Mouse (Mus musculus): ENCODE data around the gene Fam160b1.

The Fam160b1 gene

DNA sequence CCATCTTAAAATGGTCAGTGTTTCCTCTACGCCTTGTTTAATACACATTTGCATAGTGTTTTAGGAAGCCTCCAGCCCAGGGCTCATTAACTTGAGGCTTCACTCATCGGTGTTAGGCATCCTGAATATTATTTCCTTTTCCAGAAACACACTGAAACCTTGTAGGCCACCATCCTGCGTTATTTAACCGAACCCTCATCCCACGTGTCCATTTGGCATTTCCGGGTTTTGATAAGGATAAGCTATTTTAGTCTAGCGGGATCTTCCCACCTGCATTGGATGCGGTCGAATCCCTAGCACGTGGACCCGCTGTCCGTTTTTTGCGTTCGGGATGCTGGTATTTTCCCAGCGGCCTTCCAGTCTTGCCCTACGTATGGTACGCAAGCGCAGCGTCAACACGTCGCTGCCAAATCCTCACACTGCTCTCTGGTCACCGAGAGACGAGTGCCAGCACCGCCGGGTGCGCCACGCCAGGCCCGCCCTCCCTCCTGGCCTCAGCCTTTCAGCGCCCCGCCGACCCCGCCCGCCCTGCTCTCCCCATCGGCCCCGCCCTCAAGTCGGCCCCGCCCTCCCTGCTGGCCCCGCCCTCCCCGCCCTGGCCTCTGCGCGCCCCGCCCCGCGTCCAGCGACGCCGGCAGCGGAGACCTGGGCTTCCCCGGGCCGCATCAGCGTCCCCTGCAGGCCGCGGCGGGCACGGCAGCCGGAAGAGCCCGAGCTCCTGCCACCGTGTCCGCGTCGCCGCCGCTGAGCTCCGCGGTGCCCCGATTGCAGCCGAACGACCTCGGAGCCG lies at the start of gene Fam160b1:
Gene Fam160b1, plus strand, starts transcription at position 340 of the 790 bp plus-strand sequence.
- peak; percentile 83 to 86 for DNase-seq (ENCODE audit: low spot score in 2 of 2)

DNA sequence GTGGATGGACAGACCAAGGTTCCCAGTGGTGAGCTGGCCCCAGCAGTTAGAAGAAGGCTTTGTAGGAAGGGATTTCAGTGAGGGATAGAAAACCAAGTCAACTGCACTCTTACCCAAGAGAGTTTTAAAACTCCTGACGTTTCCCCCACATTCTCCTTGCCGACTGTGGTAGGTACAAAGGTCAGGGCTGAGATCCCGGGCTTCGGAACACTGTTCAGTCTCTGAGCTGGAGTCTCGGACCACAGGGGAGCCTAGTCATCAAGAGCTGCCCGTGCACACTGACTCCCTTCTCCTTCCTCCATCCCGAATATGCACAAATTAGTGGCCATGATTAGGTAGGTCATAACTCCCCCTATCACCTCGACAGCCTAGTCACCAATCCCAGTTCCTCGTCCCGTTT lies 47.3 kb upstream of the Fam160b1 start:
- DNase-seq (ENCODE audit: low spot score in 2 of 2) = no peak

DNA sequence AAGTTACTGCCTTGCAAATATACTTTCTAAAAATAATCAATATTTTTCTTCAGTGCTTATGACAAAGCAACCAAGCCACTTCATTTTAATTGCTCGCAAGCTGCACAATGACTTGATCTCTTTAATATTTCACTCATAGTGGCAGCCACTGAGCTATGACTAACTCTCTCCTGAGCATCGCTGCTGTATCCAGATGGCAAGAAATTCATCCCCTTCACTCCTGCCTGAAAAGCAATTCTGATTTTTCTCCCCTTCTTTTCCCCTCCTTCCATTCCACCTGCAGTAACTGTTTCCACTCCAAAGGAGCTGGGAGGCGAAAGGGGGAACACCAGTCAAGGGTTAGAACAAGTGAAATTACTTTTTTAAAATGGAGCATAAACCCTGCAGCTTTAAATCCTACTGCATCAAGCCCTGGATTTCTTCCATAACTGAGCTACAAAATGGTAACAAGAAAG lies 46.6 kb upstream of the Fam160b1 start:
- DNase-seq (ENCODE audit: low spot score in 2 of 2) = no peak

DNA sequence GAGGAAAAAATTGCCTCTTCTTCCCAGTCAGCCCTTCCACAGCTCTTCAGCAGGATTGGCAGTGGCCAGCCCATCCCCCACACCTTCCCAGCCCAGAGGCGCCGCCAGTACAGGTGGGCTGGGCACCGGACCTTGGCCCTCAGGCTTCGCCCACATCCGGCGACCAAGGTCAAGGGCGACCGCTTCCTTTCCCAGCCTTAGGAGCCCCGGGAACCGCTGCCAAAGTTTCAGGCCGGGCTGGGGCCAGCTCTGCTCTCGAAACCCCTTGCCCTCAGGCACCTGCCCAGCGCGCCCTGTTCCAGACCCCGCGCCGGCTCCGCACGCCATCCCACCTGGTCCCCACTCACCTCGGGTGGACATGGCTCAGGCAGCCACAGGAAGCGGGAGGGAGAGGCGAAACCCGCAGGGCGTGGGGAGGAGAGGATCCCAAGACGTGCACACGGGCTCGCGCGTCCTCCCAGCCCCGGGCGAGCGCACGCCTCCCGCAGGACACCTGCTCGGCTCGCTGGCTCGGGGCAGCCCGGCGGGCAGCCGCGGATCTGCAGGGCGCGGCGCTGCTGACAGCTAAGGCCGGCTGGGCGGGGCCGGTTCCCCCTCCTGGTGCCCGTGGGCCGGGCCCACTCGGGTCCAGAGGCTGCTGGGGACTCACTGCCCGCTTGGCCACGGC lies 46.0 kb upstream of the Fam160b1 start, which contains the start of gene Ablim1:
Gene Ablim1, minus strand, starts transcription at position 574 of the 667 bp plus-strand sequence.
- DNase-seq (ENCODE audit: low spot score in 2 of 2) = peak in 1 of 2 experiments; percentile 37

DNA sequence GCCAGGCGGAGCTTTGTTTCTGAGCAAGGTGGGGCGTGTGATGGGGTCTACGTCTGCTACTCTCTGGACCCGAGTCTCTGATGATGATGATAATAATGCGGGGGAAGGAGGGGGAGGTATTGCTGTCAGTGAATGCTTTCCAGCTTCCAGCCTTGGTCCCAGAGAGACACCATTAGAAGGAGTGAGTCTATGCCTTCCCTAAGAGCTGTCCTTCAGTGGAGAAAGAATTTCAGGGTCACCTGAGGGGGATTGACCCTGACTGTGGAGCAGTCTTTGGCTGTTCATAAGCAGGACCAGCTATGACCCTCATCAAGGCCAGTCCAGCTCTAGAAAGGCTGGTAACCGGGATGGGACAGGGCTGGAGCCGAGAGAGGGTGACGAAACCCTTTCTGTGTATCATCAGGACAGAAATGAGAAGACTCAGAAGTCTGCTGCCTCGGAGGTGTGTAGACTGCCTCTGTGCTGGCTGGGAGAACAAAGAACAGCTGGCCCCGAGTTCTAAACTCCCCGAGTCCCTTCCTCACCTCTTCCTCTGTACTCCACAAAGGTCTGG lies 45.4 kb upstream of the Fam160b1 start:
- no peak for DNase-seq (ENCODE audit: low spot score in 2 of 2)

DNA sequence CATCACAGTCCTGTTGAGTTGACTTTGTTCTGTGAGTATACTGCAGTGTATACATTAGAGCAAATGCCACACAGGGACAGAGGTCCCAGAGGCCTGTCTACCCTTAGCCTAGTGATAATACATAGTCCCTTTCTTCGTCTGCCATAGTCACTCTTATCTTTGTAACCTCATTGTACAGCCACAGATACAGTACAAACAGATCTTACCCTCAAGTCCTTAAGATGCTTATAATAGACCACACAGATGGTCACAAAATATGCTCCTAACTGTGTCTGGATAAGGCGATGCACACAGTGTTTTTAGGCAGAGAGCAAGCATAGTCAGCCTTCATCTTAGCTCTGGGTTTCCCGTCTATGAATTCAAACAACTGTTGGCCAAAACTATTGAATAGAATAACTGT lies 43.9 kb upstream of the Fam160b1 start:
- no peak for DNase-seq (ENCODE audit: low spot score in 2 of 2)

DNA sequence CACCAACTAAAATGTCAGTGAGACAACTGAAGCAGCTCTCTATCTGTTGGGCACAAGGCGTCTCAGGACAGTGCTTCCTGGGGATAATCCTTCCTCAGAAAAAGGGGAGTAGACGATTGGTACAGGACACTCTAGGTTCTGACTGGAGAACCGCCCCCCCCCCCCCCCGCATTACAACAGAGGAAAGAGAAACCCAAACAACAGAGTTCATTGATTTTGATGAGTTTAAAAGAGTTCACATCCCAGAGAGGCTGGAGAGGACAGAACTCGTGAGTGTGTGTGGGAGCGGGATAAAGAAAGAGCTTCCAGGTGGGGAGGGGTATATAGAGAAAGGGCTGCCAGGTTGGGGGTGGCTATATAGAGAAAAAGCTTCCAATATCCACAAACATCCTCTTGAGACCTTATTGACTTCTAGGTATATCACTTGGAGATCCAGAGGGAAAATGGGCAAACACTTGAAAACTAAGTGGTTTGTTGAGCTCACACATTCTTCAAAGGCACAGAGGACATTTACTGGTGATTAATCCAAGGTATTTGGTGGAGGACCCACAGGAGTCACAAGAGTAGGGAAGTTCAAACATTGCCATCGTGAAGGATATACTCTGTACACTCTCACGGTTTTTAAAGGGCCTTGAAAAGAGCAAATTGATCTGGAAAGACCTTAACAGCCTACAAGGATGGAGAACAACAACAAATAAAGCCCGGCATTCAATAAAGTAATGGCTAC lies 39.7 kb upstream of the Fam160b1 start:
- DNase-seq (ENCODE audit: low spot score in 2 of 2) = no peak

DNA sequence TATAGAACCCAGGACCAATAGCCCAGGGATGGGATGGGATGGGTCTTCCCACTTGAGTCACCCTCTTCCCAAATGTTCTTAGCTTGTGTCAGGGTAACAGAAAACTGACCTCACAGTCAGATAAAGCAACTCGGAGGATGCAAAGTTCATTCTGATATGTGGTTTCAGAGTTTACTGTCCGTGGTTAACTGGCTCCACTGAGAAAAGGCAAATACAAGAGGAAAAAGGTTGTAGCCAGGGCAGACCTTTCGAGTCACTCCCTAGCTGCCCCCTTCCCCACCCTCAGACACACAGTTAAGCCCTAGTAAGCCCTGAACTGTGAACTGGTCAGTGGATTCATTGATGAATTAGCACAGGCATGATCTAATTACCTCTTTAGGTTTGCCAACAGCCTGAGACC lies 38.6 kb upstream of the Fam160b1 start:
- no peak for DNase-seq (ENCODE audit: low spot score in 2 of 2)

DNA sequence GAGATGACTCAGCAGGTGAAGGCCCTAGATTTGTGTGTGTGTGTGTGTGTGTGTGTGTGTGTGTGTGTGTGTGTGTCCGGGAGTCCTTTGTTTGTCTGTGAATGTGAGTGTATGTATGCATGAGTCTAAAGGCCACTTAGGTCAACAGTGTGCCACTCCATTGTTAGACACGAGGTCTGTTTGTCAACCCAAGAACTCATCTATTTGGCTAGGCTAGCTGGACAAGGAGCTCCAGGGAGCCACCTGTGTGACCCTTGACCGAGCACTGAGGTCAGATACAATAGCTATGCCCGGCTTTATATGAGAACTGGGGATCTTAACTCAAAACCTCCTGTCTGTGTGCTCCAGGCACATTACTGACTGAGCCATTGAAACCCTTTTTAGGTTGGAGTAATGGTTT lies 38.0 kb upstream of the Fam160b1 start:
- no peak for DNase-seq (ENCODE audit: low spot score in 2 of 2)

DNA sequence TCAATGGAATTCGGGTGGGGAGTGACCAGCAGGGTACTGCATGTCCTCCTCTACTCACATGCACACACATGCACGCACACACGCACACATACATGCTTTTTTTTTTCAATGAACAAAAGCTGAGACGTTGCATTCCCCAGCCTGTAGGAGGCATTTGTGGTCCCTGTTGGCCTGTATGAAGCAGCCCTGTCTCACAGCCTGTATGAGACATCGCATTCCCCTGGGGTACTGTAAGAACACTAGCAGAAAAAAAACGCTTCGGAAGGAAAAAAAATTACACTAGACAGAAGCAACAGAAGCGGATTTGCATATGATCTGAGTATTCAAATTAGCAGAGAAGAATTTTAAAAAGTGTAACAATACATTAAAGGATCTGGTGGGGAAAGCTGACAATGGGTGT lies 37.4 kb upstream of the Fam160b1 start:
- no peak for DNase-seq (ENCODE audit: low spot score in 2 of 2)

DNA sequence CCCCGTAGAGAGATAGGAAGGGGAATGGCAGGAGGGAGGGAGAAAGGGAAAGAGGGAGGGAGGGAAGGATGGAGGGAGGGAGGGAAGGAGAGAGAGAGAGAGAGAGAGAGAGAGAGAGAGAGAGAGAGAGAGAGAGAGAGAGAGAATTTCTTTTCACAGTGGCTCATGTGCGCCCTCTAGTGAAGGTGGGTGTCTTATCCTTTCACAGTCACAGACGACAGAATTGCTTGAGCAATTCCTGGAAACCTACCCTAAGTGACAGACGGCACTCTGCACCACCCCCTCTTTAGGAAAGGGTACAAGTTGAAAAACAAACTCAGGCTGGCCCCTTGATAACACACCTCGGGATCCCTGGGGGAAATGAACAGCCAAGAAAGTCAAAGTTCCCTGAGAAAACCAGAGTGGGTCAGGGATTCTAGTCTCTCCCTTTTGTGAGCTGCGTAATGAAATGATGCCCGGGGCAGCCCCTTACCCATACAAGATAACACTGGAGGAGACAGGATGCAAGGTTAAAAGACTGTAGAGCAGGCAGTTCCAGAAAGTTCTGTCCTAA lies 34.7 kb upstream of the Fam160b1 start:
- DNase-seq (ENCODE audit: low spot score in 2 of 2) = peak in 1 of 2 experiments; percentile 65

DNA sequence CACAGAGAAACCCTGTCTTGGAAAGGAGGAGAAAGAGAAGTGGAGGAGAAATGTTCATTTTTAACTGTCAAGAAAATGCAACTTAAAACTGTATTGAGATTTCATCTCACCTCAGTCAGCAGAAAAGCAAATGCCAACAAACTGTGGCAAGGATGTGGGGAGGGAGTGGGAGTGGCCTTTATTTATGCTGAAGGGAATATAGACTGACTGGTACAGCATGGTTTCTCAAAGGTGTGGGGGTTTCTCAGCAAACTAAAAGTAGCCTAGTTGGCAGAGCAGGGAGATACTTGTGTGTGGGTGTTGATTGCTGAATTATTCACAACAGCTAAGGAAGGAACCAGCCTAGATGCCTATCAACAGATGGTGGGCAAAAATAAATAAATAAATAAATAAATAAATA lies 32.8 kb upstream of the Fam160b1 start:
- DNase-seq (ENCODE audit: low spot score in 2 of 2) = no peak

DNA sequence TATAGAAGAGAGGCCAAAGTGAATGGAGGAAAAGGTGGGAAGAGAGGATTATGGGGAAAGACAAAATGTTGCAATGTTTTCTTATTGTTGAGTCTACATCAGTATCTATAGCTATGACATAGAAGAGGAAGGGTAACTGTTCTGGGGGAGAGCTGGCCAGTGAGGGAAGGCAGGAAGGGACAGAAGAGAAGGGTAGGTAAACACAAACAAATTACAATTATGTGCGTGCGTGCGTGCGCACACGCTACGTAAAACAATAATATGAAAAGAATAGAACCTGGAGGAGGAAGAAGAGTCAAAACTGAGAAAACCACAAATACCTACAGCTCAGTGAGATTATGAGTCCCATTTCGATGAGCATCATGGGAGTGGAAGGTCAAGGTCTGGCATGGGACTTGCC lies 32.2 kb upstream of the Fam160b1 start:
- DNase-seq (ENCODE audit: low spot score in 2 of 2) = no peak

DNA sequence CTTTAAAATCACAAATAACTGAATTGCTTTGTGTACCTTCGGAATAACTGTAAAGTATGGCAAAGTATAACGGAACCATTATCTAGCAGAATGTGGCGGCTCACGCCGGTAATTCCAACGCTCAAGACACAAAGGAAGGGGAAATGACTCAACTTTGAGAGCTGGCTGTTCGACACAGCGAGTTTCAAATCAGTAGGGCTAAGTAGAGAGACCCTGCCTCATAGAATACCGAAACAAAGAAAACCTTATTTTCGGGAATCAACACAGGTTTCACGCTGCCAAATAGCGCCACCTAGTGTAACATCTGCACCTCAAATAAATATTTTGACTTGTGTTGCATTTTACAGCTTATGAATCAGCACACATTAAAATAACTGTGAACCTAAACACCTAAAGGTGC lies 31.7 kb upstream of the Fam160b1 start:
- DNase-seq (ENCODE audit: low spot score in 2 of 2) = no peak

DNA sequence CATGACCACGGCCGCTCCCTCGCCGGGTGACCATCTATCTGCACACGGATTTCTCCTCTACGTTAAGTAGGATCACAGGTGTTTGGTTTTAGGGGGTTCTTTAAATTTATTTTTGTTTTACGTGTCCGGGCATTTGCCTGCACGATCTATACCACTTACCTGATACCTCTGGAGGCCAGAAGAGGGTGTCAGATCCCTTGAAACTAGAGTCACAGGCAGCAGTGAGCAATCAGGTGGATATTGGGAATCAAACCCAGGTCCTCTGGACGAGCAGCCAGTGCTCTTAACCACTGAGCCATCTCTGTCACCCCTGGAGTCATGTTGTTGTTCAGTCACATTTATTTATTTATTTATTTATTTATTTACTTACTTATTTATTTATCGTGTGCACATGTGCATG lies 30.2 kb upstream of the Fam160b1 start:
- DNase-seq (ENCODE audit: low spot score in 2 of 2) = no peak

DNA sequence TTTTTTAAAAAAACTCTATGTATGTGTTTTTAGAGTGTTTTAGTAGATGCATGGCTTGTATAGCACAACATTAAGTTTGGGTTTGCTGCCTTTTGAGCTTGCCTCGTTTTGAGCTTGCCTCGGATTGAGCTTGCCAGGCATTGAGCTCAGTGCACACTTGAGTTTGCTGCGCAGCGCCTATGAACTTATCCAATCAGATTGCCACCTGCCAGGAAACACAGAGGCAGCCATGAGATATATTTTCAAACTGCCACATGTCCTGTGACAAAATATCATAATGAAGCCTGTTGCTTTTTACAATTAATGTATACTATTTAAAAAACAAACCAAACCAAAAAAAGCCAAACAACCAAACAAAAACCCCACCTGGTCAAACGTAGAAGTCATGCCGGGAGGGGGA lies 29.2 kb upstream of the Fam160b1 start:
- no peak for DNase-seq (ENCODE audit: low spot score in 2 of 2)

DNA sequence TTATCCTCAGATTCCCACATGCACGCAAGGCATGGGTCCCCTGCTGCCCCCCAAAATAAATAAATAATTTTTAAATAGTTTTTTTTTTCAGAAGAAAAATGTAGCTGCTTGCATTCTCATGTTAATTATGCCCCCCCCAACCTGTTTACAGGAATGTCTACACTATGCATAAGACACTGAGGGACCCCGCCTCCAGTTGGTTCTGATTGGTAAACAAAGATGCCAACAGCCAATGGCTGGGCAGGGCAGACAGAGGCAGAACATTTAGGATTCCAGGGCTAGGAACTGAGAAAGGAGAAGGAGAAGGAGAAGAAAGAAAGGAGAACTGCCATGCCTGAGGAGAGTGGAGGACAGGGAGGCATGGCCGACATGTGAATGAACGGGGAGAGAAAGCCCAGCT lies 27.1 kb upstream of the Fam160b1 start:
- no peak for DNase-seq (ENCODE audit: low spot score in 2 of 2)

DNA sequence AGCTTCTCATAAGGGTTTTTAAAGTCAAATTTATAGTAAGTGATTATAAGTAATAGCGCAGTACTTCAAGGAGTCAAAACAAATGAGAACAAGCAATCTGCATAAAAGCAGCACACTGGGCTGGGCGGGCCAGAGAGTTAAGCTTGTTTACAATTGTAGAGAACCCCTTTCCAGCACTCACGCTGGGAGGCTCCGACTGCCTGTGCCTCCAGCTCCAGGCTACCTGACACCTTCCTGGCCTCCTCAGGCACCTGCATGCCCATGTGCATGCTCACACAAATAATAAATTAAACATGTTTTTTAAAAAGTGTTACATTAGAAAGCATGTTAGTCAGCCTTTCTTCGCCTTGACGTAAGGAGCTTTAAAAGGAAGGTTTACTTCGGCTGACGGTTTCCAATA lies 25.3 kb upstream of the Fam160b1 start:
- DNase-seq (ENCODE audit: low spot score in 2 of 2) = no peak

DNA sequence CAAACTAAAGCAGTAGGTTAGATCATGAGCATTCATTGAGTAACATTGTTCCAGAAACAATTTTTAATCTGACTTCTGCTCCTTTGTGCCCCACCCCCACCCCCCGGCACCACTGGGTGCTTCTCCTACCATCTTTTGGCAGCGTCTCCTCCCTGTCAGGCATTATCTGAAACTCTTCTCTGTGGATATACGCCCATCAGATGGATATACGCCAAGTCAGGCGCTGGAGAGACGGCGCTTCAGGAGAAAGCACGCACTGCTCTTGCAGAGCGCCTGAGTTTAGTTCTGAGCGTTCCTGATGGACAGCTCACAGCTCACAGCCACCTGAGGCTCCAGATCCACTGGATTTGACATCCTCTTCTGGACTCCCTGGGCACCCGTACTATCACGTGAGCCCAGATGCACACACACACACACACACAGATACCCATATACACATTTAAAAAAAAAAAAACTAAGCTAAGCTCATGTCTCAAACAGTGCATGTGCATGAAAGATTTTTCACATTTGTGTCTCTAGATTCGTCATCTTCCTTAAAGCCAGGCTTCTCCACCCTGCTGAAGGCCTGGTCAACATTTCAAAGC lies 21.1 kb upstream of the Fam160b1 start:
- no peak for DNase-seq (ENCODE audit: low spot score in 2 of 2)

DNA sequence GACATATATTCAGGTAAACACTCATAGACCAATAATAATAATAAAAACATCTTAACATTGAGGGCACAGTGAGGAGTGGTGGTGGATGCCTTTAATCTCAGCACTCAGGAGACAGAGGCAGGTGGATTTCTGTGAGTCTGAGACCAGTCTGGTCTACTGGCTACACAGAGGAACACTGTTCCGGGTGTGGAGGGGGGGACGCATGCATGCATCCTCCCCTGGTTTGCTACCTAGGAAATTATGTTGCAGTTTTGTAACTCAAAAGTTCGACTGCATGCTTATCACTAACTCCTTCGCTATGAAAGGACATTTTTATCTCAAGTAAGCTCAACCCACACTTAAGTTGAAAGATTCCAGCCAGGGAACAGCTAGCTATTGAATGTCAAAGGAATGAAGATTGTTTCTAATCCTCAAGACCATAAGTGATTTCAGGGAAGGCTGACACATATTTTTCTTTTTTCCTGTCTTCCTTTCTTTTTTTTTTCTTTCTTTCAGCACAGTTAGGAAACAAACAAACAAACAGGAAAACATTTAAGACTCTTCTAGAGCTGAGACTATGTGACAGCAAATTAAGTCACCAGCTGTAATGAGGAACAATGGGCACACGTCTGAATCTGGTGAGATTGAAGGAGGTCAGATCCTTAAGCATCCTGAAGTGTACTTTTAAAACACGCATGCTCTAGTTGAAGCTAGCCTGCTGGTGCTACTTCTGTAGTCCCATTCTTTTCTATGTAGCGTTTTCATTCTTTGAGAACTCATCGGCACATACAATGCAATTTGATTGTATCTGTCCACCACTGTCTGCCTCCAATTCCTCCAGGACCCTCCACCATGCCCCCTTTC lies 19.4 kb upstream of the Fam160b1 start:
- no peak for DNase-seq (ENCODE audit: low spot score in 2 of 2)

DNA sequence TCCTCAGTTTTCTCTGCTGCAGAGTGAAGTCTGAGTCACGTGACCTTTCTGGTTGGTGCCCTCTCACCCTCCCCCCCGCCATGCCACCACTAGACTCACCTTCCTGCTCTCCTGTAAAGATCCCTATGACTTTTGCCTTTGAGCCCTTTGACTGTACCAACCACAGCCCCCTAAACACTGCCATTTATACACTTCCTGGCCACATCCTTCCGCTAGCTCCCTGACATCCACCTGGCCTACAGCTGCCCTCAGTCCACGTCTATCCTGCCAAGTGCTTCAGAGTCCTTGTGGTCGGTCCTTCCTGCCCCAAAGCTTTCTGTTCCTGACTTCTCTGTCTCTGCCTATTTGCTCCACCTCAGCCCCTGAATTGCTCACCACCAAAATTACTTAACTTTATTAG lies 16.6 kb upstream of the Fam160b1 start:
- no peak for DNase-seq (ENCODE audit: low spot score in 2 of 2)

Data from frontal cortex, postnatal 14 days (tissue).